Mouse (Mus musculus): ENCODE data around the gene Tmem269.

Gene Tmem269

DNA sequence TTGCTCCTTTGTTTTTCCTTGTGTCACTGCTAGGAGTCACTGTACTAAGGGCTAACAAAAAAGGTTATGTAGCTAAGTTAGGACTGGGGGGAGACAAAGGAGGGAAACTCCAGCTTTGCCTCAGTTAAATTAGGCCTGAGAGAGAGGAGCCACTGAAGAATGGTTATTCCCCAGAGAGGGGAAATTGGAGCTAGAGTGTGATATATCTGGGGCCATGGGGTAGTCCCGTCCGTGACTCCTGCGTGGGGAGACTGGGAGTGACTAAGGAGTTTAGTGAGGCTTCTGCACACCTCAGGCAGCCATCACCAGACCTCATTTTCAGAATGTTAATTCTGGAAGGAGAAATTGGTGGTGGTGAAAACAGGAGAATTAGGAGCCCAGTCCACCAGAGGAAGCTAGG, 16.3 kb upstream of the Tmem269 start:
- no peak for DNase-seq

DNA sequence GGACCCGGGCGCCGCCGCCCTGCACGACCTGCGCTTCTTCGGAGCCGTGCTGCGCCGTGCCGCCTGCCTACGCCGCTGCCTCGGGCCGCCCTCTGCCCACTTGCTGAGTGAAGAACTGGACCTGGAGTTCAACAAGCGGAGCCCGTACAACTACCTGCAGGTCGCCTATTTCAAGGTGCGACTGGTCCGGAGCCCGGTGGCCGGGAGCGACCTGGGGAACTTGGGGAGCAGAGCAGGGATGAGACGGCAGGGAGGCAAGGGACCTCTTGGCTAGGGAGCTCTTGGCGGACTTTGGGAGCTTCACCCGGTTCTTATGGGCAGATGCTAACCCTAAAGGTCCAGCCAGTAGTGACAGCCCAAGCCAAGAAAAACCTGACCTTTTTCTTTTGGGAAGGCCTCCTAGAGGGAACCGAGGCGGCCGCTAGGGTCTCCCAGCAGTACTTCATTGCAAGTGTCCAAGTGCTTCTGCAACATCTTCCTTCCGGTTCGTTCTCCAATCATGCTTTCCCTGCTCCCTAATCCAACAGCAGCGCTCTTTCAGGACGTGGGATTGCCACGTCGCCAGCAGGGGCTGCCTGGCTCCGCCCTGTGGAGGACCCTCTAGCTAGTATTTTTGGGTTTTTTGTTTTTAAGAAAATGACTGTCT, 15.4 kb upstream of the Tmem269 start:
- peak; percentile 57 for DNase-seq

DNA sequence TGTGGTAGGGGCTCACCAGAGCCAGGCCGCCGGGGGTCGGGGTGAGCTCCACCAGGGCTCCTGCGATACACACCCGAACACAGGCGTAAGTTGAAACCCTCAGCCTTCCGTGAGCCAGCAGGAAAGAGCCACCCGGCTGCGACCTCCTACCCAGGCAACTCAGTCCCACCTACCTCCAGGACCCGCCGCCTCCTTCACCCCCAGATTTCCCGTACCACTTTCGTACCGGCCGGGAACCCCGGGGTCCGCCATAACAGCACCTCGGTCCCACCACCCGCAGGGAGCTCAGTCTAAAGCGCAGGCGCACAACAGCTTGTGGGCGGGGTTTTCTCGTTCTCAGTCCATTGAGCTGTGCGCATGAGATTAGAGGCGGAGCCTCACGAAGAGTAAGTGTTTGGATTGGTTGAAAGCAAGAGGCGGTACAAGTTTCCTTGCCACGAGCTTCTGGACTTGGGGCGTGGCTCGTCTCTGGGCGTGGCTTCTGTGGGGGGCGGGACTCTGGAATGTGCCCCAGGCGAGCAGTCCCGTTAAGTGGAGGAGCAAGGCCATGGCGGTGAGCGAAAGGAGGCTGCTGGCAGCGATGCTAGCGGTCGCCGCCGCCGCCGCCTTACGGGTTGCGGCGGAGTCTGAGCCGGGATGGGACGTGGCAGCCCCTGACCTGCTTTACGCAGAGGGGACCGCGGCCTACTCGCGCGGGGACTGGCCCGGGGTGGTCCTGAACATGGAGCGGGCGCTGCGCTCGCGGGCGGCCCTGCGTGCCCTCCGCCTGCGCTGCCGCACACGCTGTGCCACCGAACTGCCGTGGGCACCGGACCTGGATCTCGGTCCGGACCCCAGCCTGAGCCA, 14.6 kb upstream of the Tmem269 start, which contains the start of the genes AU022252 and P3h1:
AU022252 (minus strand) TSS at position 303 of the 846 bp plus-strand sequence.
P3h1 (plus strand) TSS at position 506 of the 846 bp plus-strand sequence.
- peak; percentile 99 for DNase-seq

DNA sequence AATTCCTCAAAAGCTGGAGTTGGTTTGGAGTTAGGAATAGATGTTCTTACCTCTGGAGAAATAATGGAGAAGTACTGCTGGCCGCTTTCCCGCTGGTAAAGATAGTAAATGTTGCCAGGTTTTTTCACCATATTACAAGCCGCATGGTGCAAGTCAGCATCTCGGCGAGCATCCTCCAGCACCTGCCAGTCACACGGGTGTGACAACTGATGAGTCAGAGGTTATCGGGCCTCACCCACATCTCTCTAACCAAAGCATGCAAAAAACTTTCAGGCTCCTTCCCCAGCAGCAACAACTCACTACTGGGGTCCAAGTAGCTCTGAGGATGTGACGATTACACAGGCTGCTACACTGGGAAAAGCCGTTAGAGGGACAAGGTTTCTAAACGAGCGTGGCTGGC, 8.7 kb upstream of the Tmem269 start:
- no peak for DNase-seq

DNA sequence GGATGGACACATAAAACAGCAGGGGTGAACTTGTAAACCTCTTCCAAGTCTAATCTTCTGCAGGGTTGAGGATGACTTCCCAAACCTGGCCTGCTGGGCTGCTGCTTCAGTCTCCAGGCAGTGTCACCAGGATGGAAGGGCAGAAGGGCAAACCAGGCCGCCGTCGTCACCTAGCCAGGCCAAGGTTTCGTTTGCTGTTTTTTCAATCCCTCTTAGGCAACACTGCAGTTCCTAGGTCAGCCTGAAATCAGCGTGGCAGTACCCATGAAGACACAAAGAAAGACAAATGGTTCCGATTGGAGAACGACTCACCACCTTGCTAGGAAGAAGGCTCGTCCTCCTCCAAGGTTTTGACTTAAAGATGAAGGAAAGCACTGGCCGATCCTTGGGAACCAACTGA, 7.7 kb upstream of the Tmem269 start:
- no peak for DNase-seq

DNA sequence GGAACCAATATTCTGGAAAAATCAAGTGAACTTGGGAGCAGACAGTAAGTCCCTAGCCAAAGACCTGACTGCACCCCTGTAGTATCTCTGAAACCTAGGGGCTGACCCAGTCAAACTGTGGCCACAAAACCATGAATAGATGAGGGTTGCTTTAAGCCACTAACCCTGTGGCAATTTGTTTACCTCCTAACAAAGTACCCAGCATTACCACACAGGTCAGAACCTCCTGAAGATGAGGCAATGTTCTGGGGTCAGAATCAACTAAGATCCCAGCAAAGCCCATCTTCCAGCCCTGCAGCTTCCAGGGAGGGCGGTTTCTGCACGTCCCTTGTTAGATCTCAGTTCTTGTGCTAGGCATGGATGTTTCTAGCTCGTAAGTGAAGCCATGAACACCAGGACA, 6.5 kb upstream of the Tmem269 start:
- DNase-seq: no peak

DNA sequence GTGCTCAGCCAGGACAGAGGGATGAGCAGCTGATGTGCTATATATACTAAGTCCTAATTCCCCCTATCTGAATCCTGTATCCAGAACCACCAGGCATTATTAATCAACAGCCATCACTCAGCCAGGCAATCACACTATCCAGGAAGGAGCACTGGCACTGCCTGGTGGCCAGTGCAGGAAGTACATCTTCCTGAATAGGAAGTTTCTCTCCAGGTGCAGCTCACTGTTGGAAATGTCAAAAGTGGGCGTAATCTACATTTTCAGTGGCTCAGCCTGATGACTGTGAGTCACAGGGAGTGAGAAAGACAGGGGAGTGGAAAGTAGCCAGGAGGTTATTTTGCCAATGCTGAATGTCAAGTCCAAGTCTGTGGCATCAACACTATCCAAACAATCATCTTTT, 5.7 kb upstream of the Tmem269 start:
- peak; percentile 41 for DNase-seq

DNA sequence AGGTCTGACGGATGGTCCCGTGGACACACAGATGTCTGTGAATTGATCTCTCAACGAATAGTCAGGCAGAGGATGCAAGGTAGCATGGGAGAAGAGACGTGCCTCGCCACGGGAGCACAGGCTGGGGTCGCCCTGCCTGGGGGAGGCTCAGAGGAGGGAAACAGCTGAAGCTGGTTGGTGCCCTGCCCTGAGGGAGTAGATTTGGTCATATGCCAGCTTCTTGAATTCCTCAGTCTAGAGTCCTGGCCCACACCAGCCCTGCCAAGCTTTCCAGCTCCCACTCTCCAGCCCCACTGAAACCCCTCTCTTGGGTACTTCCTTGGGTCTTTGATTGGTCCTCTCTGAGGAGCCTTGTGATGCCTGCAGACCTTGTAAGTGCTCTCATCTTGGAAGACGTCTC, 1.4 kb downstream of the Tmem269 start:
- no peak for DNase-seq

DNA sequence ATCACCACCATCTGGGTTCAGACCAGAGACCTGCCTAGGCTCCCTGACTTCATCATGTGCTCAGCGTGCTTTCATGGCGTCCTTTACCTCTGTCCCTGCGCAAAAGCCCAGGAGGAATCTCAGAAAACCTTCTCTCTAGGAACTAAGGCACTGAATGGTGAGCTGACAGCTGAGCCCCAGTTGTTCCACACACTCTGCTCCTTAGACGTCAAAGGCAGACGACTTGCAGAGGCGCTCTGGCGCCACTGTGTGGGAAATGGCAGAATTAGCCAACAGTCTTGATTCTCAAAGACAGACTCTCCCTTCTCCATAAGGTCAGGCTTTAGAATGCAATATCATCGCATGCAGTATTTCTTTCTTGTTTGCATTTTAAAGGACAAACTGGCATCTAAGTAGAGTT, 13.3 kb downstream of the Tmem269 start:
- DNase-seq: peak; percentile 63

DNA sequence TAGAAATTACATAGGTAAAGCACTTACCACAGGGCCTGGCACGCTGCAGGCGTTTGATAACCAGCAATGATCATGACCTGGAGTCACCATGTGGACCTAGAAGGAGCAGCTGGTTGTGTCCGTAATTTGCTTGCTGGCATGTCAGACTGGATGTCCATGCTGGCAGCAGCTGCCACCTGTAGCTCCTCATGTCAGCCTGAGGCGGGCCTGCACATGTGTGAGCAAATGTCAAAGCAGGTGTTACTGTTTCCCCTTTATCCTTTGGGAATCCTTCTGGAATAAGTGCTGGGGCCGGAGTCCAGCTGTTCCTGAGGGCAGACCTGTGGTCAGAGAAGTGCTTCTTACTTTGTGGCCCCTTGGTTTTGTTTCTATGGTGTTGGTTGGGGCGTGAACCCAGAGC, 19.9 kb downstream of the Tmem269 start:
- DNase-seq: no peak

DNA sequence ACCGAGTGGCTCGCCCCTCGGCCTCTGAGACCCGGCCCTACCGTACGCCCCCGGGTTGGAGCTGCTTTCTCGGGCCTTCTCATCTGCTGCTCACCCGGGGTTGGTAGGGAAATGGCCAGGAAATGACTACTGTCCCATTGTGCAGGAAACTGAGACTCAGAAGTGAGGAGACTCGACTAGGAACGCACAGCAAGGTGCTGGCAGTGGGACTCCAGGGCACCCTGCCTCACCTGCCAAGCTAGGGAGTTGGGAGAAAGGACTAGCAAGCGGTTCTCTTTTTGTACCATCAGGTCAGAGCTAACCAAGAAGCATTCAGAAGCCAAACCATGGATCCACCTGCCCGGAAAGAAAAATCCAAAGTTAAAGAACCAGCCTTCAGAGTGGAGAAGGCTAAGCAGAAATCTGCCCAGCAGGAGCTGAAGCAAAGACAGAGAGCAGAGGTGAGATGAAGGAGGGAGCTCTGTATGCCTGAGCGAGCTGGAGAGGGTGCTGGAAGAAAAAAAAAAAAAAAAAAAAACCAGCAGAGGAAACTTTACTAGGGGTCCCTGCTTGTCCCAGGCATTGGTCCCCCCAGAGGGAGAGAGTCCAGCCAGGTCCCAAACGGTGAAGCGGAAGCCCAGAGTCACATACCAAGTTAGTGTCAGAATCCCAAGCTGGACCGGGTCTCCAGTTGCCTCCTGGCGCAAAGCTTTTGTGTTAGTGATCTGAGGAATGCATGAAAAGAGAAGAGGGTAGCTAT, 22.3 kb downstream of the Tmem269 start:
- DNase-seq: no peak

DNA sequence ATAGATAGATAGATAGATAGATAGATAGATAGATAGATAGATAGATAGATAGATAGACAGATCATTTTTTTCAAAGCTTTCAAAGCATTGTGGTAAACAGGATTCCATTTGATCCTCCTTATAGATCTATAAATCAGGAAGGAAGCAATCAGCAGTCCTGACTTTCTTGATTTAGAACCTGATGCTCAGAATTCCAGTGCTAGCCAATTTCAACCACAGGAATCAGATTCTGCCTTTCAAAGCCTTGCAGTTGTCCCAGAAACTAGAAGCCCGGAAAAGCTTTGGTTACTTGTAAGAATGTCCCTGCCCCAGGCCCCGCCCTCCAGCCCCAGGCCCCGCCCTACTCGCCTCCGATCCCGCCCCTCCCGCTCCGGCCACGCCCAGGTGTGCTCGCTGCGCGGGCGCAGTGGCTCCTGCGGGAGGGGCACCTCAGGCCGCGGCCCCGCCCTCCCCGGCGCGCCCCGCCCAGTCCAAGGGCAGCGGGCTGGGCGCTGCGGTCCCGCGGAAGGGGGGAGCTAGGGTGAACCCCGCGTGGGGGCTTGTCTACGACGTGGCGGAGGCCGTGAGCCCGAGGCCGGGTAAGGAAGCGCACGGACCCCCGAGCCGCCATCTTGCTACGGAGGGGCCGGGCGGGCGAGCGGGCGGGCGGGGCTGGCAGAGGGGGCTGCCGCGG, 23.0 kb downstream of the Tmem269 start, which contains the start of gene Svbp:
Svbp (plus strand) TSS at position 398 of the 673 bp plus-strand sequence.
- DNase-seq: peak; percentile 88

DNA sequence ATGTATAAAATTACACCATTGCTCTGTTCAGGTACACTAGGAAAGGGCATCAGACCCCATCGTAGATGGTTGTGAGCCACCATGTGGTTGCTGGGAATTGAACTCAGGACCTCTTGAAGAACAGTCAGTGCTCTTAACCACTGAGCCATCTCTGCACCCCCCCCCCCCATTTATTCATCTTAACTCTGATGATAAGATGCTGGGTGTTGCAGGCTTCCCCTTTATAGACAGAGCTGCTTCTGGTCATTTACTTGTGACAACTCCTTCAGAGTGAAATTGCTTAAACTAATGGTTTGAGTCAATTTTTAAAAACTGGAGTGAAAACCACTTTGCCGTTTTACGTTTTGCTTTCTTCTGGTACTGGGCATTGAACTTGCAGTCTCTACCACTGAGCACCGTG, 25.3 kb downstream of the Tmem269 start:
- no peak for DNase-seq

DNA sequence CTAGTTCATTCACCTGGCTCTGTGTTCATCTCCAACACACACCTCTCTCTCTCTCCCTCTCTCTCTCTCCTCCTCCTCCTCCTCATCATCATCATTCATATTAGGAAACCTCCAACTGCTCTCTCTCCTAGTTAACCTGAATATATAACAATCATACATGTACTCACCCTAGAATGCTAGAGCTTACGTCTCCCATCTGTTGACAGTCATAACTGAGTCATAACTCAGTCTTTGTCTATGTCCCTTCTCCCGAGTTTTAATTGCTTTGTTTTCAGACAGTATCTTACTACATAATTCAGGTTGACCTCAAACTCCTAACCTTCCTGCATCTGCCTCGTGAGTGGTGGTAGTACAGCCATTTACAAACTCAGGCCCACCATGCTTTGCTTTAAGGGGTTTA, 26.7 kb downstream of the Tmem269 start:
- DNase-seq: no peak

DNA sequence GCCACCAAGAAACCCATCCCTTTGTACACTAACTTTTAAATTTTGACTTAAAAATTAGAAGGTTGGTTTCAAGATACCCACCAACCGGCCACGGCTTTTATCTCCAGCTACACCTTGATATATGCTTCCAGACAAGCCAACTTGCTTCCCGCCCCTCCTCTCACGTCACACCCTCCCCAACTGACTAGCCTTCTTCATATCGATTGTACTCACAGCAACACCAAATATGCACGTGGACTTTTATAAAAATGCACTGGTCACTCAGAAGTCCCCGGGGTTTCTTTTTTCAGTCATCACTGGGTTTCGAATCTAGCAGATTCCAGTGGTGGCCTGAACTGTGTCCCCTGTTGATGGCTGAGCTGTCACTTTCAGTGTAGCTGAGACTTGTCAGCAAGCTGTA, 27.4 kb downstream of the Tmem269 start:
- DNase-seq: no peak

DNA sequence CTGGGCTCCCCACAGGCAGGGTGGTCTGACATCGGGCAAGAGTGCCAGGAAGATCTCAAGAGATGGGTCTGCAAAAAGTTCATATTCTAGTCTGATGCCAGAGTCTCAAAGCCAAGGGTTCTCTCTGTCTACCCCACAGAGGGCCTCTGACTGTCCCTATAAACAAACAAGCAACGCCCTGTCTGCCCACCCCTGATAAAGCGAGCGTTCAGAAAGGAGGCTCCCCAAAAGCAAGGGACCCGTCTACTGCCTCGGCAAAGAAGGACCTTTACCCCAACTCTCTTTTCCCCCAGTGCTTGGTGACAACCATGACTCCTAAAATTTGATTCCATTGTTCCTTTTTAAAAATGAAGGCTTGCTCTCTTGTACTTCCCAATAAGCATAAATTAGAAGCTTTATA, 28.2 kb downstream of the Tmem269 start, which contains the start of gene Ermap:
Ermap (minus strand) TSS at position 148 of the 400 bp plus-strand sequence.
- DNase-seq: no peak

DNA sequence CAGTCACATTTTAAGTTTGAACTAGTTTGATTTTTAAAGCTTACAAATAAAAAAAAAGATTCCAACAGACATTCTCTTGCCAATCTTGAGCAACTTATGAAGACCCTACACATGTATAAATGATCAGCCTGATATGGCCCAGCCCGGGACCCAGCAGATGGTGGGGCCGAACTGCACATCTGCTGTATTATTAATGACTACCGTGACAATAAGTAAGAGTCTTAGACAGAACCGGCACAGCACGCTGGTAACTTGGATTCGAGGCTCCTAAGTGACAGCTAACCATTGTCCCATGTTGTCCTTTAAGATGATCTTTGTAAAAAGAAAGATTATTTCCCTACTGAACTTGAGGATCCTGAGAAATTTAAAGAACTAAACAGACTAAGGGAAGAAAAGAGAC, 28.6 kb downstream of the Tmem269 start:
- DNase-seq: no peak

DNA sequence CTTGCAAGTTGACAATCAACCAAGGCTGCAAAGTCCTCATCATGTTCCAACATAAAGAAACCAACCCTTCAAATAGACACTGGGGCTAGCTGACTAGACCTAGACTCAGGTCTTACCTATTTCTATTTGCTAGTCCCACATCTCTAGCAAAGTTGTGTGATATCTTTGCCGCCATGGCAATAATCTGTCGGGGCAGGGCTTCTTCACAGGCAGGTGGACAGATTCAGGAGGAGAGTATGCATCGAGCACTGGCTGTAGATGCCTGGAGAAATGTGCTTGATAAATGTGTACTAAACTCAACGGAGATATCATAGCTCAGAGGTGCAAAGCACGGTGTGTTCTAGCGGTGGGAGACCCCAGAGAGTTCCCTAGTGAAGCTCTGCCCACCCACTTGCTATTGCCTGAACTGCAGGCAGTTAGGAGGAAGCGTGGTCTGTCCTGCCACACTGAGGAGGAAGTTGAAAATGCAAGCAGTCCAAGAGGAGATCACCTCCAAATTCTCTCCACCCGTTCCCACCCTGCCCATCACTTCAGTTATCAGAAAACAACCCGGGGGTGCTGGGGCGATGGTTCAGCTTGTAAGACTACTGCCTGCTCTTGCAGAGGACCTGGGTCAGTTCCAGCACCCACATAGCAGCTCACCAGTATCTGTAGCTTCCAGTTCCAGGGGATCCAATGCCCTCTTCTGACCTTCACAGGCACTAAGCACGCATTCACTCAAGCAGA, 29.8 kb downstream of the Tmem269 start:
- no peak for DNase-seq

DNA sequence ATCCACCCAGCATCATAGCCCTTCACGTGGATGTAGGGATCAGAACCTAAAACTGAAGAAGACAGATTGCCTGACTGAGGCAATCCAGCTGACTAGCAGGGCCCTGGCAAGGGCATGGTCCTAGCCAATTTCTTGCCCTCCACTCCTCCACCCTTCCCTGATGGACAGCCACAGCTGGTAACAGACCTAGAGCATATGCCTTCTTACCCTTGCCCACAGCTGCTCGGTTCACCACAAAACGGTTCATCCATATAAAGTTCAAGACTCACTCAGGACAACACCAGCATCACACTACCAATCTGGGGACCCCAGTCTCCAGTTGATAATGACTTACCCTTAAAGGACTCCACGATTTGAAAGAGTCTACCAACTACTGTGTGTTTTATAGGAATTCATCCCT, 32.2 kb downstream of the Tmem269 start:
- no peak for DNase-seq

DNA sequence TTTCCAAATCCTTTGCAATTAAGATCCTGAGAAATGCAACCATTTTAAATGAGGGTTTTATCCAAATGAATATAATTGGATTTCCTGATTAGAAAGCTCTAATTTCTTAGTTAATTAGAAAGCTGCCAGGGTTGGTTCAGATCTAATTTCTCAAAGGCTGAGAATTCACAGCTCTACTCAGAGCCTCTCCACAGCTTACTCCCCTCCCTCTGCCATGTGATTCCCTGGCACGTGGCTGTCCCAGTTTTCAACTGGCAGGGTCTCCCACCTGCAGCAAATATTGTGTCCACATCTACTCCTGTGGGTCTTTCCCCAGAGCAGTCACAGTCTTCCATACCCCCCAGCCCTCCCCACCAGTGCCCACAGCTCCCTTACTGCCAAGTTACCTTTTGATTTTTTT, 34.5 kb downstream of the Tmem269 start:
- DNase-seq: no peak

DNA sequence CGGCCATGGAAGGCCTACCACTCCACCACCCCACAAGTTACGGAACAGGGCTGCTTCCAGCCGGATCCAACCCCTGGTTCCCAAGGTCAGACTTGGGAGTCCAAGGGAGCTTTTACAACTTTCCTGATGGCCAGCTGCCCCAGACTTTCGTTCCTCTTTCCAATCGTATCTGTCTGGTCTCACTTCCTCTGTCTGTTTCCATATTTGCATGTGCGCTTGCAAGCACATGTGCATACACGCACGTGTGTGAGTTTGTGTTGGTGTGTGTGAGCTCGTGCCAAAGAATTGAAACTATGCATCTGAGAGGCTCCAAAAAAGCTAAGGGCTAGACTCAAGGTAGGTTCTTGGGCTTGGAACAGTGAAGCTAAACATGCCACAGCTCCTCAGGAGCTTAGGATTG, 36.6 kb downstream of the Tmem269 start:
- DNase-seq: no peak

DNA sequence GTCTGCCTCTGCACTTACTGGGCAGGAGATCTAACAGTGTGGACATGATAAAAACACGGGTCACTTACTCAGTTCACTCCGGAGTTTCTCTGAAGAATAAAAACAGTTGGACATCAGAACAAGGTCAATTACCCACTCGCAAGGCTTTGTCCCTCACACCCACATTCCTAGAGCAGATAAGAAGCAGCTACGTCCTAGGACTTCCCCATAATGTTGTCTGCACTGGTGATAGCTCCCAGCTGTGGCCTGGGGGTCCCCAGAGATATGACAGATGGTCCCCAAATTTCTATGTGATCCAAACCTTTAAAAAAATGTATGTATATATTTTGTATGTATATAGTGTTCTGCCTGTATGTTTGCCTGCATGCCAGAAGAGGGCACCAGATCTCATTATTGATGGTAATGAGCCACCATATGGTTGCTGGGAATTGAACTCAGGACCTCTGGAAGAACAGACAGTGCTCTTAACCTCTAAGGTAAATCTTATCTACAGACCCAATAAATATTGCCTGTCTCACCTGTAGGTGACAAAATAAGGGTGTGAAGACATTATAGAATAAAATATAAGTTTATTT, 37.8 kb downstream of the Tmem269 start:
- no peak for DNase-seq

All from right cerebral cortex, adult 18-20 months (tissue).